Mouse (Mus musculus) stomach, postnatal 0 days (tissue): ENCODE measurements at regions not wholly inside any gene's neighbourhood (a gene's known extent, or its start where the extent isn't known, plus 50 kb on each side); places are given as distances from the start of the nearest gene placed in this dataset.

Experiments used
- CTCF ChIP-seq: IDR thresholded peaks from 2 replicates; pipeline ENCODE4 v1.5.1; 2016; ENCODE audit warnings: antibody characterized with exemption, low read depth, mild to moderate bottlenecking, moderate library complexity
- EP300 ChIP-seq: optimal IDR thresholded peaks from 2 replicates; pipeline ENCODE3; 2016; ENCODE audit warnings: antibody characterized with exemption

GRCm38 (mm10) chr16:42718452-42718851, 157.2 kb upstream of the Zbtb20 start:
- TF ChIP-seq CTCF, result no peak
- TF ChIP-seq EP300, result no peak
